Mouse (Mus musculus): ENCODE data around the gene Aggf1. TPM values are rescaled to one million over a fixed set of nuclear protein-coding genes. Genes with fewer than 3 reads are reported as not detected.
A peak's percentile ranks its signal among the peaks of the same experiment; 100 is the strongest.
"Not testable (repeated sequence)": the region's sequence is repeated elsewhere in the genome, so short reads cannot be mapped to it uniquely, and the experiment has no call there.

Aggf1 gene
- polyA plus RNA-seq (2012; rRNA removed): 37.5 and 39.1 TPM in 2 replicates

- DNase-seq (ENCODE audit: extremely low spot score in 1 of 2, low spot score in 1 of 2): peak; percentile 77 to 97
Measured at GRCm38 (mm10) chr13:95374701-95375553, at the start of gene Aggf1. TSS of gene Aggf1 (minus strand) at chr13:95375352.

DNA sequence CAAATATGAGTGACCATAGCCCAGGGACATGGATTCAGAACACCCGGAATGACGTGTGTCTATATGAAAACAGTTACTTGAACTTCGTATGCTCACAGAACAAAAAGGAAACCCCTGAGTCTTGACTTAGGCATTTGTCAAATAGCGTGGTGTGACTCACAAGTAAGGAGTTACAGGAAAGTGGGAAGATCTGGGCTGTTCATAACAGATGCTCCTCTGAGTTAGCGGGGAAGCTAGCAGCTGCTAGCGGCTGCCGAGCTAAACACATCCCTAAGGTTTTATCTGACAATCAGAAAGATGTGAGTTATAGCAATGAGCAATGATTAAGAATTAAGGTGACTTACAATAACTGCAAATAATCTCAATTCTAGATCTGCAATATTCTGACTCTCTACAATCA lies 49.8 kb upstream of the Aggf1 start:
- DNase-seq (ENCODE audit: extremely low spot score in 1 of 2, low spot score in 1 of 2): peak; percentile 9 to 56

GRCm38 (mm10) chr13:95419204-95419749 lies 44.1 kb upstream of the Aggf1 start:
- DNase-seq (ENCODE audit: extremely low spot score in 1 of 2, low spot score in 1 of 2): no peak

DNA sequence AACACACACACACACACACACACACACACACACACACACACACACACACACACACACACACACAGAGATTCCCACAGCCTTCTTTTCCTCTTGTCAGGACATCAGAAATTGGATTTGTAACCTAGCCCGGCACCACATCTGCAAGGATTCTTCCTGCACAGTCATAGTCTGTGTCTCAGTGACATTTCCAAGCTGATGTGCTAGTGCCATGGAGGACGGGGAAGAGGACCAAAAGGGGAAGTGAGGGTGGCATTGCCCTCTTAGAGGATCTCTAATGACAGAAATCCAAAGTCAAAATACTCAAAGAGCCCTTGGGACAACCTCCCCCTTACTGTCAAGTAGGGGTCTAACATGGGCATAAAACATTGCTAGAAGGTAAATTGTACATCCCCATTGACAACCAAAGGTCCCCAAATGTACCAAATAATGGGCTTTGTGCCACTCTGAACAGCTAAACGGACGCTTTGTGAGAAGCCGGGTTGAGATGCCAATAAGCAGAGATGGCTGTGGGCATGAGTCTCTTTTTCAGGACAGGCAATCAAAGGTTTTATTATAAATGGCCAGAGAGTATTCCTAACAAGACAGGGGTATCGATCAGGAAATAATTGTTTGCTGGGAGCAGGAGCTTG lies 43.5 kb upstream of the Aggf1 start:
- no peak for DNase-seq (ENCODE audit: extremely low spot score in 1 of 2, low spot score in 1 of 2)

GRCm38 (mm10) chr13:95412257-95412656 lies 37.1 kb upstream of the Aggf1 start:
- DNase-seq (ENCODE audit: extremely low spot score in 1 of 2, low spot score in 1 of 2): no peak

GRCm38 (mm10) chr13:95393242-95393641 lies 18.1 kb upstream of the Aggf1 start:
- DNase-seq (ENCODE audit: extremely low spot score in 1 of 2, low spot score in 1 of 2): no peak

DNA sequence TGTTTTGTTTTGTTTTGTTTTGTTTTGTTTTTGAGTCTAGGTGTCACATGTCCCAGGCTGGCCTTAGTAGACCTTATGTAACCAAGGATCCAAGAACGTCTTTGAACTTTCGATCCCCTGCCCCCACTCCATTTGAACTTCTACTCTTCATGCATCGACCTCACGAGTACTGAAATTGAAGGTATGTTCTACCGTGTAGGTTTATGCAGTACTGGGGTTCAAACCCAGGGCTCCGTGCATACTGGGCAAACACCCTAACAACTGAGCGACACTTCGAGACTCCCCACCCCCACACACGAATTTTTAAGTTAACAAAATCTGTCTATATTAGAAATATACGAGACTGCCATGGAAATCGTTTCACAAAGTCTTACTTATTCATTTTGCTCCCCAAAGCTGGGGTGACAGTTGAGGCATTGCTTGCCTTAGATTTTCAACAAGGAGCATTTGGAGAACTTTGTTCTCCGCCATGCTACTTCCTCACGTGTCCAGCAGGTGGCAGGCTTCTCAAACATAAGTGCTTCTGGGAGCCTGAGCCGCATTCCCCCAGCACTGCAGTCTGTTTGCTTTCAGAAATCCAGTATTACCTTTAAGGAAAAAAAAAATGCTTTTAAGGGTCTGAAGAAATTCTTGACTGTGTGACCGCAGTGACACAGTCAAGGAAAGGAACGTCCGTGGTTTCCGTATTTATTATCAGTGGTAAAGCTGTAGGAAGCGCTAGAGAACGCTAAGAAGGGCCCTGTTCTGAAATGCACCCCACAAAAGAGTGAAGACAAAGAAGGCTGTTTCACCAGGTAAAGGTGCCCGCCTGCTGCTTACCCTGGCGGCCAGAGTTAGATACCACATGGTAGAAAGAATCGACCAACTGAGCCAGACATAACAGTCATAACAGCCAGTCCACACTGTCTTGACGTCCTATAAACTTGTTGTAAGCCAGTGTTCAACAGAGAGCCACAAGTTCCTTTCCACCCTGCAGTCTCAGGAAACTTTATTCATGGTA lies 15.0 kb upstream of the Aggf1 start:
- peak; percentile 53 to 91 for DNase-seq (ENCODE audit: extremely low spot score in 1 of 2, low spot score in 1 of 2)

DNA sequence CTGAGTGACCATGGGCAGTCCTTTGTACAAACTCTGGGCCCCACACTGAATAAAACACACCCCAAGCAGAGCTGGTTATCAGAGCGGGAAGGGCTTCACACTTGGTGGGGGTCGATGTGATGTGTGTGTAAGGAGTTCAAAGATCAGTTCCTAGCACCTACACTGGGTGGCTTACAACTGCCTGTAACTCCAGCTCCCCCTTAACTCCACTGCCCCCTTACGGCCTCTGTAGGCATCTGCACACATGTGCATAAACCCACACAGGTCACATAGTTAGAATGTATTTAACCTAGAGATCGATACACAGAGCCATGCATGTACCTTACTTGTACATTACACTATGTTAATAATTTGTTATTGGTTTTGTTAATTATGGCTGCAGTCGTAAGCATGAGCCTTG lies 13.1 kb upstream of the Aggf1 start:
- no peak for DNase-seq (ENCODE audit: extremely low spot score in 1 of 2, low spot score in 1 of 2)

DNA sequence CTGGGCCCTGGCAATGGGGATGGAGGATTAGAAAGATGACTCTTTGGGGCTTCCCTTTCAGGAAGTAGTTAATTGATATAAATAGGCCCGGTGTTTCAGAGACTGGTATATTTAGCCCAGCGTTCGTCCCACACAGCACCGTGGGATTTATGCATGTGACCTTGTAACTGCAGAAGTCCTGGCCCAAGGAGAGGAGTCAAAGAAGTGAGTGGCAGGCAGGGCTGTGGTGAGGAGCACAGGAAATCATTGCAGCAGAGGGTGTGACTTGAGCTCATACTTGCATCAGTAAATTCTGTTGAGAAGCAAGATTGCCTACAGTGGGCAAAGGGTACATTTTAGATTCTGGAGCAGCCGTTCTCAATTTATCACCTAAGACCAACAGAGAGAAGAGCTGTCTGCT lies 7.3 kb upstream of the Aggf1 start:
- no peak for DNase-seq (ENCODE audit: extremely low spot score in 1 of 2, low spot score in 1 of 2)

GRCm38 (mm10) chr13:95378696-95379095 lies 3.5 kb upstream of the Aggf1 start:
- no peak for DNase-seq (ENCODE audit: extremely low spot score in 1 of 2, low spot score in 1 of 2)

GRCm38 (mm10) chr13:95376689-95377289 lies 1.6 kb upstream of the Aggf1 start:
- DNase-seq (ENCODE audit: extremely low spot score in 1 of 2, low spot score in 1 of 2): not testable (repeated sequence)

DNA sequence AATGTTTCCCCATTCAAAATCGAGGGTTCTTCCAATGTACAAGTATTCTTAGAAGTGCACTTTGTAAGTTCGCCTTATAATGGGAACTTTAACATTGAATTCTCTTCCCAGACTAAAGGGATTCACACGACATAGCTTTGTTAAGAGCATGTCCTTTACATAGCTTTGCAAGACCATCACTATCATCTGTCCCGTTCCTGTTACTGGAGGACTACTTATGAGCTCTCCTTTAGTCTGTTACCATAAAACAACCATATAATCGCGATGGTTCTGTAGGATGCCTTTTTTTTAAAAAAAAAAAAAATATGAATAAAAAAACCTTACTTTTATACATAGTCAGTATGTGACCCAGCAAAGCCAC lies 382 bp upstream of the Aggf1 start:
- no peak for DNase-seq (ENCODE audit: extremely low spot score in 1 of 2, low spot score in 1 of 2)

- no peak for DNase-seq (ENCODE audit: extremely low spot score in 1 of 2, low spot score in 1 of 2)
Measured at GRCm38 (mm10) chr13:95366356-95366755, 8.8 kb downstream of the Aggf1 start.

DNA sequence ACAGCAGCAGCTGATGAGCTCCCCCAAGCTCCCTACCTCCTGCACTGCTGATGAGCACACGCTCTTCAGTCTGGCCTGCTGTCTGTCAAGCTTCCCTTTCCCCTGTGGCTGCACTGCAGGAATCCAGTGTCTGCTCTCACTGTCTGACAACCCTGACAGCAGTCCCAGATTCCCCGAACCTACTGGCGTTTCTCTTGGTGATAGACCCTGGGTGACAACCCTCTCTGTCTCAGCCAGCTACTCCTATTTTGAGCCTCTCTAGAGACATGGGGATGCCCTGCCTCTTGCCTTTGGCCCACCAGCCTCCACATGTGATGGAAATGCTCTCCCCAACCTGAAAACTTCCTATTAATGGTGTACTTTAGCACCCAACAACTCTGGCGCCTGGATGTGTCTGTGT lies 11.7 kb downstream of the Aggf1 start:
- DNase-seq (ENCODE audit: extremely low spot score in 1 of 2, low spot score in 1 of 2): no peak

DNA sequence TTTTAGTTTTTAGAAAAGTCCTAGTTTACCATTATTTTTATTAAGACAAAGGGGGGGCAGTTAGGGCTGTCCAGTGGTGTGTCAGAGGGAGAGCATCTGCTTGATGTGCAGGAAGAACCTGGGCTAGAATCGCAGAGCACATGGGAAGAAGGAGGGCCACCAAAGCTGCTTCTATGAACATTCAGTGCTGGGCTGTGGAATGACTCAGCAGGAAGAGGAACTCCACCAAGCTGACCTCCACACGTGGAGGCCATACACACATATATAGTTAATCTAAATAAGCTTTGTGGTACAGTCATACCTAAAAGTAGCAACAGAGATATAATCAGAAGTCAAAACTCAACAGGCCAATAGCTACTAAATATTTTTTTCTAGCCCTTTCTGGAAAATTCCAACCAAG lies 16.9 kb downstream of the Aggf1 start:
- no peak for DNase-seq (ENCODE audit: extremely low spot score in 1 of 2, low spot score in 1 of 2)

DNA sequence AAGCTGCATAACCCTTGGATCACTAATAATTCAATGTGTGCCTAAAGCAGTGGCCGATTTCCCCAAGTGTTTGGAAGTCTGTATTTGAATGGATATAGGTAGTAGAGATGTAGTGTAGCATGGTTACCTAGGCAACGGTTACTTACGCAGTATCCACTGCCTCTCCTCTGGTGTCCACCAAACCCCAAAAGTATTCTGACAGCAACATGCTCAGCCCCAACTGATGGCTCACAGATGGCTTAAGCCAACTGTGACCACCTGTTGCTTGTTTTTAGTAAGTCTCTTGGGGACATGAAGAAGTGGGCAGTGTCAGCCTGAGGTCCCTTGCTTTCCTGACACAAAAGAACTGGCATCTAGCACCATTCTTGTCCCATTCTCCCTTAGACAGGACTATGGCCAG lies 26.7 kb downstream of the Aggf1 start:
- no peak for DNase-seq (ENCODE audit: extremely low spot score in 1 of 2, low spot score in 1 of 2)

GRCm38 (mm10) chr13:95347018-95347696 lies 28.0 kb downstream of the Aggf1 start:
- peak; percentile 64 to 93 for DNase-seq (ENCODE audit: extremely low spot score in 1 of 2, low spot score in 1 of 2)

- no peak for DNase-seq (ENCODE audit: extremely low spot score in 1 of 2, low spot score in 1 of 2)
Measured at GRCm38 (mm10) chr13:95345869-95346268, 29.3 kb downstream of the Aggf1 start.

GRCm38 (mm10) chr13:95343470-95343869 lies 31.7 kb downstream of the Aggf1 start:
- DNase-seq (ENCODE audit: extremely low spot score in 1 of 2, low spot score in 1 of 2): no peak

All from frontal cortex, adult 2 months (tissue).